Mouse (Mus musculus): ENCODE data around the gene Endog.
A peak's percentile ranks its signal among the peaks of the same experiment; 100 is the strongest.
"Not testable (repeated sequence)": the region's sequence is repeated elsewhere in the genome, so short reads cannot be mapped to it uniquely, and the experiment has no call there.

Gene Endog

GRCm38 (mm10) chr2:30171371-30171996, at the start of gene Endog:
TSS of gene Endog (plus strand) at chr2:30171493.
- peak; percentile 90 for DNase-seq

- no peak for DNase-seq
Measured at GRCm38 (mm10) chr2:30122766-30123165, 48.5 kb upstream of the Endog start.

- peak; percentile 24 for DNase-seq
Measured at GRCm38 (mm10) chr2:30123729-30124471, 47.4 kb upstream of the Endog start.

GRCm38 (mm10) chr2:30124472-30125274, 46.6 kb upstream of the Endog start, which contains the start of gene Zer1:
TSS of gene Zer1 (minus strand) at chr2:30124585.
- DNase-seq = peak; percentile 99

GRCm38 (mm10) chr2:30128789-30129188, 42.5 kb upstream of the Endog start:
- peak; percentile 52 for DNase-seq

GRCm38 (mm10) chr2:30130156-30130555, 41.1 kb upstream of the Endog start:
- no peak for DNase-seq

GRCm38 (mm10) chr2:30131240-30131639, 40.1 kb upstream of the Endog start:
- not testable (repeated sequence) for DNase-seq

GRCm38 (mm10) chr2:30132801-30133612, 38.3 kb upstream of the Endog start:
- peak; percentile 78 for DNase-seq

GRCm38 (mm10) chr2:30133613-30134377, 37.5 kb upstream of the Endog start, which contains the start of gene Tbc1d13:
TSS of gene Tbc1d13 (plus strand) at chr2:30133746.
- DNase-seq = peak; percentile 99

GRCm38 (mm10) chr2:30134378-30134711, 36.9 kb upstream of the Endog start:
- peak; percentile 26 for DNase-seq

- peak; percentile 57 for DNase-seq
Measured at GRCm38 (mm10) chr2:30134928-30135620, 36.2 kb upstream of the Endog start.

- DNase-seq = no peak
Measured at GRCm38 (mm10) chr2:30136458-30136857, 34.8 kb upstream of the Endog start.

GRCm38 (mm10) chr2:30140021-30140420, 31.3 kb upstream of the Endog start:
- peak; percentile 34 for DNase-seq

GRCm38 (mm10) chr2:30144436-30144835, 26.9 kb upstream of the Endog start:
- no peak for DNase-seq

- DNase-seq = peak; percentile 86
Measured at GRCm38 (mm10) chr2:30147466-30147865, 23.8 kb upstream of the Endog start.

- peak; percentile 34 for DNase-seq
Measured at GRCm38 (mm10) chr2:30151840-30152239, 19.5 kb upstream of the Endog start.

GRCm38 (mm10) chr2:30152616-30153015, 18.7 kb upstream of the Endog start:
- DNase-seq = peak; percentile 33

GRCm38 (mm10) chr2:30159871-30160270, 11.4 kb upstream of the Endog start:
- DNase-seq = not testable (repeated sequence)

- DNase-seq = peak; percentile 56
Measured at GRCm38 (mm10) chr2:30161809-30162208, 9.5 kb upstream of the Endog start.

GRCm38 (mm10) chr2:30164340-30164932, 6.9 kb upstream of the Endog start:
- no peak for DNase-seq

- DNase-seq = no peak
Measured at GRCm38 (mm10) chr2:30166677-30167076, 4.6 kb upstream of the Endog start.
